Mouse (Mus musculus) CH12.LX (cell line): ENCODE data around the gene Gm45194. TPM values are rescaled to one million over a fixed set of nuclear protein-coding genes. Genes with fewer than 3 reads are reported as not detected.

ENCODE experiments used
- polyA plus RNA-seq: library from polyadenylated mRNA; unstranded; fragments of >175 nt; gene quantifications from 2 replicates; pipeline ENCODE4 v1.2.1, GENCODE M21; 2012; ENCODE audit warnings: low read depth; ENCODE audit not compliant: insufficient read length
- total RNA-seq, 2 experiments: library from RNA; depleted of rRNA; stranded (reverse); fragments of 300-350 nt in 1 of 2; fragments of >200 nt in 1 of 2; gene quantifications; 2 replicates each; pipeline ENCODE4 v1.2.3; 2012 to 2014

Gene Gm45194
- total and polyA plus RNA-seq, 3 experiments: not detected

Other genes with a start within 250 kb of the Gm45194 start
- gene Hdx, start 194.3 kb upstream of the Gm45194 start, total RNA-seq (2012; rRNA removed): not detected in 2 replicates
- gene Hdx, start 194.3 kb upstream of the Gm45194 start, total RNA-seq (2014; rRNA removed): not detected in 2 replicates
- not detected in 2 replicates for gene Hdx, start 194.3 kb upstream of the Gm45194 start, polyA plus RNA-seq
- not detected in 2 replicates for gene Tex16, start 119.6 kb downstream of the Gm45194 start, total RNA-seq (2012; rRNA removed)
- gene Tex16, start 119.6 kb downstream of the Gm45194 start, total RNA-seq (2014; rRNA removed): not detected in 2 replicates
- not detected in 2 replicates for gene Tex16, start 119.6 kb downstream of the Gm45194 start, polyA plus RNA-seq